Mouse (Mus musculus): ENCODE measurements around the gene Cbr3. TPM values are rescaled to one million over a fixed set of nuclear protein-coding genes. Genes with fewer than 3 reads are reported as not detected.
A peak's percentile ranks its signal among the peaks of the same experiment; 100 is the strongest.
"Not testable (repeated sequence)": the region's sequence is repeated elsewhere in the genome, so short reads cannot be mapped to it uniquely, and the experiment has no call there.

Cbr3 gene
- 0.75 and 0.81 TPM in 2 replicates for polyA plus RNA-seq (2015; fragmentation: Nextera tagmentation; extraction: Ambion mirVana)

DNA sequence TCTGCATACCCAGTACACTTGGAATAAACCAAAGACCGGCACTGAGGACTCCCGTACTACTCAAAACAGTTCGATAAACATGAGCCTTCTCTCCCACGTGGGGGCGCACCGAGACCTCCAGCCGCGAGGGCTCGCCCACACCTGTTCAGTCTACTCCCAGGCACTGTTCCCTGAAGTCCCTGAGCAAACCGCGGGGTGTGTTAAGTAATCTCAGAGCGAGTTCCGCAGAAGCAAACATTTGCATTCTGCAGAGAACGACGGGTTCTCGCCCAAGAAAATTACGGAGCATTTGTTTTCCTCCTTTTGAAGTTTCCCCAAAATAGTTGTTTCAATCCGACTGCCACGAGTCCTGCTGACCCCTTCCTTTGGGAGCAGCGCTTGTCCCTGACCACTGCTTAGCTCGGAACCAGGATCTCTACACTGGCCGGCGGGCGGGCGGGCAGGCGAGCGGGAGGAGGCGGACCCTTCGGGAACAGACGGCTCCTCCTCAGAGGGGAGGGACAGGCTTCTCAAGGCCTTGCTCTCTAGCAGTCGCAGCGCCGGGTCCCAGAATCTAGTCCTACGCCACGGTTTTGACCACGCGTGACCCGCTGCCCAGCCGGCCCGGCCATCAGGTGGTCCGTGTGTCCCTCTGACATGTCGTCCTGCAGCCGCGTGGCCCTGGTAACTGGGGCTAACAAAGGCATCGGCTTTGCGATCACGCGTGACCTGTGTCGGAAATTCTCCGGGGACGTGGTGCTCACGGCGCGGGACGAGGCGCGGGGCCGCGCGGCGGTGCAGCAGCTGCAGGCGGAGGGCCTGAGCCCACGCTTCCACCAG is at the start of gene Cbr3:
Gene Cbr3, plus strand, starts transcription at position 527 of the 819 bp plus-strand sequence.
- TF ChIP-seq CTCF (IDR thresholded peaks at IDR 0.05; ENCODE audit: low read depth): peak; percentile 74
- no peak for TF ChIP-seq EP300 (IDR thresholded peaks at IDR 0.05; ENCODE audit: low read depth)
- Histone ChIP-seq H3K9me3 (ENCODE audit: low read length) (peaks cover 2% of the 10 kb centered on the region; the same call in 1 of the 2 replicates), H3K27ac (ENCODE audit: low read depth) (no peak within 1 kb of the TSS), H3K36me3 (replicated peaks; ENCODE audit: insufficient read depth, low read length) (no peaks in the 10 kb centered on the region), H3K4me1 (ENCODE audit: insufficient read depth) (peaks cover 11% of the 10 kb centered on the region), H3K4me2 (ENCODE audit: low read depth, low read length) (peak within 1 kb of the TSS; percentile 91), H3K4me3 (ENCODE audit: low read depth, low read length) (peak within 1 kb of the TSS; percentile 51), H3K9ac (replicated peaks) (peak within 1 kb of the TSS; percentile 53), H3K27me3 (ENCODE audit: insufficient read depth, low read length) (peaks cover 47% of the 10 kb centered on the region)
- under 1% methylated on average over 63 of the region's 63 CpGs for WGBS (ENCODE audit: insufficient replicate concordance)
- ATAC-seq (peak; percentile 80), DNase-seq (peak; percentile 82)

GRCm38 (mm10) chr16:93644006-93644405 is 39.0 kb upstream of the Cbr3 start:
- no peak overlapping the region for H3K9ac ChIP-seq (replicated peaks)
- DNase-seq (no peak), ATAC-seq (no peak)
- H3K27ac ChIP-seq (ENCODE audit: low read depth): no peak overlapping the region
- 31% methylated on average over 4 of the region's 4 CpGs for WGBS (ENCODE audit: insufficient replicate concordance)
- no peak for TF ChIP-seq EP300 (IDR thresholded peaks at IDR 0.05; ENCODE audit: low read depth)
- TF ChIP-seq CTCF (IDR thresholded peaks at IDR 0.05; ENCODE audit: low read depth): no peak
- H3K9me3 ChIP-seq (ENCODE audit: low read length): no peaks in the 10 kb centered on the region
- no peak overlapping the region for H3K4me2 ChIP-seq (ENCODE audit: low read depth, low read length)
- H3K36me3 ChIP-seq (replicated peaks; ENCODE audit: insufficient read depth, low read length): no peaks in the 10 kb centered on the region
- H3K27me3 ChIP-seq (ENCODE audit: insufficient read depth, low read length): no peaks in the 10 kb centered on the region
- no peak overlapping the region for H3K4me3 ChIP-seq (ENCODE audit: low read depth, low read length)
- no peaks in the 10 kb centered on the region for H3K4me1 ChIP-seq (ENCODE audit: insufficient read depth)

DNA sequence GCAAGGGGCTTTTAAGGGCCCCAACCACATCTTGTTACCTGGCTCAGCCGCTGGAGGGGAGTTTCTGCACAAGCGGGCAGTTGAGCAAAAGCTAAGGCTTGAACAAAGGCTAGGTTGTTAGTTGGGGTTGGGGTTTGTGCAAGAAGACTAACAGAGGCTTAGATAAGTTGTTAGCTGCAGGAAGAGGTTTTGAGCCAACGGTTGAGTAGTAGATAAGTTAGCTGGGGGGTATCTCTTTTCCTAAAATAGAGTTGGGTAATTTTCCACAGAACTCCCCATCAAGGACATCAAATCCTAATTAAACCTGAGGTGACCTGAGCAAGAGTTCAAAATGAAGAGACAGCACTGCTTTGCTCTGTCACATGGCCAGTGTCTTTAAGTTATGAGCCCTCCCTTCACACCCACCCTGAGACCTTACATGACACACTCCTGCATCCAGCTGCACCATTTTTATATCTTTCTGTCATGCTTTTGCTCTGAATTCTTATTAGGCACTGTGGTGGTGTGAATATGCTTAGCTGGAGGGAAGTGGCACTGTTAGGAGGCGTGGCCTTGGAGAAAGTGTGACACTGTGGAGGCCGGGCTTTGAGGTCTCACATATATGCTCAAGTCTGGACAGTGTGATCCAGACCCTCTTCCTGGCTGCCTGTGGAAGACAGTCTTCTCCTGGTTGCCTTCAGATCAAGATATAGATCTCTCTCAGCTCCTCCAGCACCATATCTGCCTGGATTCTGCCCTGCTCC is 34.4 kb upstream of the Cbr3 start:
- H3K9me3 ChIP-seq (ENCODE audit: low read length): no peaks in the 10 kb centered on the region
- no peak overlapping the region for H3K27ac ChIP-seq (ENCODE audit: low read depth)
- H3K9ac ChIP-seq (replicated peaks): no peak overlapping the region
- H3K4me3 ChIP-seq (ENCODE audit: low read depth, low read length): no peak overlapping the region
- WGBS (ENCODE audit: insufficient replicate concordance): 54% methylated on average over 5 of the region's 5 CpGs
- no peak for DNase-seq
- no peaks in the 10 kb centered on the region for H3K4me1 ChIP-seq (ENCODE audit: insufficient read depth)
- ATAC-seq: no peak
- no peak overlapping the region for H3K4me2 ChIP-seq (ENCODE audit: low read depth, low read length)
- H3K36me3 ChIP-seq (replicated peaks; ENCODE audit: insufficient read depth, low read length): no peaks in the 10 kb centered on the region
- no peak for TF ChIP-seq CTCF (IDR thresholded peaks at IDR 0.05; ENCODE audit: low read depth)
- no peak for TF ChIP-seq EP300 (IDR thresholded peaks at IDR 0.05; ENCODE audit: low read depth)
- H3K27me3 ChIP-seq (ENCODE audit: insufficient read depth, low read length): no peaks in the 10 kb centered on the region

DNA sequence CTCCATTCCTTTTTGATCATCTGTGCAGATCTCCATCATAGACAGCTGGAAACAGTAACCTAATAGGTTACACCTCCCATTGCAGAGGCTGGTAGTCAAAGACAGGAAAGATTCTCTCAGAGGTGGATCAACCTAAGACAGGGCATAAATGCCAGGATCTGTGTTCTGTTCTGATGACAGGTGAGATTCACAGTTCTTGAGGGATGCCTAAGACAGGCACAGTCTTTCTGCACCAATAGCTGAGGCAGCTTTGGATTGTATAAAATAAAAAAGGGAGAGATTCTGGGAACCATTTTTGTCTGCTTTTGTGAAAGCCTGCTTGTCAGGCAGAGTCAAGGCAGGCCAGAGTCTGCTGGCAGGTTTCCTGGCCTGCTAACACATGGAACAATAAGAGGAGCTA is 15.0 kb upstream of the Cbr3 start:
- Histone ChIP-seq H3K9ac (replicated peaks) (no peak overlapping the region), H3K4me1 (ENCODE audit: insufficient read depth) (no peaks in the 10 kb centered on the region), H3K36me3 (replicated peaks; ENCODE audit: insufficient read depth, low read length) (no peaks in the 10 kb centered on the region), H3K4me3 (ENCODE audit: low read depth, low read length) (no peak overlapping the region), H3K9me3 (ENCODE audit: low read length) (peaks cover 2% of the 10 kb centered on the region; the same call in 1 of the 2 replicates), H3K27me3 (ENCODE audit: insufficient read depth, low read length) (no peaks in the 10 kb centered on the region), H3K4me2 (ENCODE audit: low read depth, low read length) (no peak overlapping the region), H3K27ac (ENCODE audit: low read depth) (no peak overlapping the region)
- ATAC-seq (no peak), DNase-seq (no peak)
- TF ChIP-seq EP300 (IDR thresholded peaks at IDR 0.05; ENCODE audit: low read depth): no peak

GRCm38 (mm10) chr16:93669521-93669920 is 13.5 kb upstream of the Cbr3 start:
- ATAC-seq (no peak), DNase-seq (no peak)
- no peak overlapping the region for H3K4me3 ChIP-seq (ENCODE audit: low read depth, low read length)
- TF ChIP-seq CTCF (IDR thresholded peaks at IDR 0.05; ENCODE audit: low read depth) (no peak), EP300 (IDR thresholded peaks at IDR 0.05; ENCODE audit: low read depth) (no peak)
- H3K27me3 ChIP-seq (ENCODE audit: insufficient read depth, low read length): no peaks in the 10 kb centered on the region
- no peaks in the 10 kb centered on the region for H3K4me1 ChIP-seq (ENCODE audit: insufficient read depth)
- H3K4me2 ChIP-seq (ENCODE audit: low read depth, low read length): no peak overlapping the region
- H3K9me3 ChIP-seq (ENCODE audit: low read length): peaks cover 2% of the 10 kb centered on the region; the same call in 1 of the 2 replicates
- H3K27ac ChIP-seq (ENCODE audit: low read depth): no peak overlapping the region
- no peaks in the 10 kb centered on the region for H3K36me3 ChIP-seq (replicated peaks; ENCODE audit: insufficient read depth, low read length)
- H3K9ac ChIP-seq (replicated peaks): no peak overlapping the region

DNA sequence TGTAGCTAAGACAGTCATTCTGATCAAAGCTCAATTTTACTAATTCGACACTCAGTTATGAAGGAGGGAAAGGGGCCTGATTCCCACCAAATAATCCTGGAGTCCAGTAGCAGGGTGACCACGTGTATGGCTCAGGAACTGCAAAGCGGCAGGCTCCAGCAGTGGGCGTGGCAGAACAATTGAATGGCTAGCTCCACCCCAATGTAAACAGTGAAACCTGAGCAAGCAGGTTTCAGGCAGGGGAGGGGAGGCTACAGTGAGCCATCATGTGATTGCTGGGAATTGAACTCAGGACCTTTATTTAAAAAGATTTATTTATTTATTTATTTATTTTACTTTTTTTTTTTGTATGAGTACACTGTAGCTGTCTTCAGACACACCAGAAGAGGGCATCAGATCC is 12.5 kb upstream of the Cbr3 start:
- DNase-seq; H3K27ac ChIP-seq (ENCODE audit: low read depth); H3K4me3 ChIP-seq (ENCODE audit: low read depth, low read length); H3K4me2 ChIP-seq (ENCODE audit: low read depth, low read length); H3K27me3 ChIP-seq (ENCODE audit: insufficient read depth, low read length); ATAC-seq; H3K36me3 ChIP-seq (replicated peaks; ENCODE audit: insufficient read depth, low read length); H3K4me1 ChIP-seq (ENCODE audit: insufficient read depth); H3K9ac ChIP-seq (replicated peaks); H3K9me3 ChIP-seq (ENCODE audit: low read length): not testable (repeated sequence)
- 49% methylated on average over 4 of the region's 4 CpGs for WGBS (ENCODE audit: insufficient replicate concordance)

Measured in liver, postnatal 0 days (tissue).